Mouse (Mus musculus) spleen, postnatal 36 days (tissue): ENCODE measurements around the gene Rpl19.
A peak's percentile ranks its signal among the peaks of the same experiment; 100 is the strongest.

Experiments
- DNase-seq, 2 experiments: peaks; one replicate each; pipeline ENCODE4 v3.0.0; 2022; ENCODE audit warnings: low spot score in 2 of 2, mixed read lengths in 1 of 2

Gene Rpl19

DNA sequence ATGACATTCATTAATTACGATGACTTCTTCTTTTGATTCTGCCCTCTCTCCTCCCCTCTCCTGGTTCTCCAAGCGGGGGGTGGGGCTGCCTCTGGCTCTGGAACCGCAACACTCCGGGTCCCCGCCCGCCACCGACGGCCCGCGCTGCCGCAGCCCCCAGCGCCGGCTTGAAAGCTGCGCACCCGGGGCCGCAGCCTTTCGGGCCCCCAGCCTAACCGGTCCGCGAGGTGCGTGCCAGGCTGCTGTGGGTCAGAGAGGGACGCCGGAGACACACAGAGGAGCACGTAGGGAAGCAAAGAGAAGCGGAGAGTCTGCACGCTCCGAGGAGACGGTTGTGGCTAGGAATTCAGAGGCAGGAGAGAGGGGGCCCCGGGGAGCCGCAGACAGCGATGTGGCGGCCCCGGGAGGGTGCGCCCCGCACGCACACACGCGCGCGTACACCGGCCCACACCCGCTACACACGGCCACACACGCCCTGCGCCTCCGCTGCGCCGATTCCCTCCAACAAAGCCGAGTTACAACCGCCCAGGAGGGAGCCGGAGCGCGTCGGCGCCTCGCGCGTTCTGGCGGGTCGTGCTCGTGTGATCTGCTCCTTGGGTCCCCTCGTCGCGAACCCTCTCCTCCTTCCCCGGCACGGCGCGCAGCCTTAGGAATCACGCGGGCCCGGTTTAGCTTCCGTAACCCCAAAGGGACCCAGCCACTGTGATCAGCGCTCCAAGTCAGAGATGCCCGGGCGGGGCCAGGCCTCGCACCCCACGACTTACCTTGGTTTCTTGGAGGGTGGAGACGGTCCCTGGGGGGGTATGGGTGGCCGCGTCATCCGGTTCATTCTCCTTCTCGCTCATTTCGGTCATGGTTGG lies 25.8 kb downstream of the Rpl19 start:
- peak; percentile 86 for DNase-seq

DNA sequence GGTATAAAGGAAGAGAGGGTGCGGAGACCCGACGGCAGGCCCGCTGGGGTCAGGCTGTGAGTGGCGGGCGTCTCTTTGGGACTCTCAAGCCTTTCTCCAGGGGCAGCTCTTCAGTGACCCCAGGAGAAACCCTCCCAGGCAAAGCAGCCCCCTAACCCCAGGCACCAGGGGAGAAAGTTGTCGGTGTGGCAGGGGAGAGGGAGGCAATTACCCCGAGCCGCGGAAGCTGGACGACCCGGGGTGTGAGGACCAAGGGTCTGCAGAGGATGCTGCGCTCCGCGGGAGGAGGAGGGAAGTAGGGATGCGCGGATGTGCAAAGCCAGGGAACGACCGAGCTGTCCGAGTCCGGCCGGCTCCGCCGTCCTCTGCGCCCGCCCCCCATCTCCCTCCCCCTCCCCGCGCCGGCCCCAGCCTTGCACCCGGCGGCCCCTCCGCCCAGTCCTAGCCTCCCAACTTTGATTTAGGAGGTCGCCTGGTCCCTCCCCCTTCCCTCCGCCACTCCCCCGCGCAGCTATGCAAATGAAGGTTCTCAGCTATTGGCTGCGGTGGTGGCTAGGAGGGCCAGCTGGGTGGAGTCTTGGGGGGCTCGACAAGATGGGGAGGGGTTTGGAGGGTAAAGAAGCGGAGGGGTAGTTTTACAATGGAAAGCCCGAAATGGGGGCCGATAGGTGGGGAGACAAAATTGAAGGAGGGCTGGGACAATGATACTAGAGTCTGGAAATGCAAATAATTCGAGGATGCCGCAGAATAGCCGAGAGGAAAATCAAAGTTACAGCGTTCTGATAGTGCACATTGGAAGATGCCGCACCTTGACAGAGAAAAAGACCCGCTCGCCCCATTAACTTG lies 26.7 kb downstream of the Rpl19 start, which contains the start of gene Stac2:
Gene Stac2 (minus strand): TSS at position 474 of the 846 bp plus-strand sequence.
- DNase-seq, result peak; percentile 78 to 81

DNA sequence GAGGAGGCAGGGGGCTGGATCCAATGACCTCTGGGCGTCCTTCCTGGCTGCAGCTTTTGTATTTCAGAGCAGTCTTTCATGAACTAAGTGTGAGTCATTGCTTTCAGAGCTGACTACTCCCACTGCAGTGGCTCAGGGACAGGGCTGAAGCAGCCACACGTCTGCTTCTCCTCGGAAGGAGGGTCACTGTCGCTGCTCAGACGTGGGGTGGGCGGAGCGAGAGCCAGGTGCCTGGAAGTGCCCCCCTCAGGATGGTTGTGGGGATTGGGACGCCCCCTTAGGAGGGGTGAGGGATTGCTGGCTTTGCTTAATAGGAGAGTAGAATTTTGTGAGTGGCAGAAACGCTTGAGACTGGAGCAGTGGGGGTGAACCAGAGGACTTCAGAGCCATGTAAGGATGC lies 31.0 kb downstream of the Rpl19 start:
- no peak for DNase-seq

DNA sequence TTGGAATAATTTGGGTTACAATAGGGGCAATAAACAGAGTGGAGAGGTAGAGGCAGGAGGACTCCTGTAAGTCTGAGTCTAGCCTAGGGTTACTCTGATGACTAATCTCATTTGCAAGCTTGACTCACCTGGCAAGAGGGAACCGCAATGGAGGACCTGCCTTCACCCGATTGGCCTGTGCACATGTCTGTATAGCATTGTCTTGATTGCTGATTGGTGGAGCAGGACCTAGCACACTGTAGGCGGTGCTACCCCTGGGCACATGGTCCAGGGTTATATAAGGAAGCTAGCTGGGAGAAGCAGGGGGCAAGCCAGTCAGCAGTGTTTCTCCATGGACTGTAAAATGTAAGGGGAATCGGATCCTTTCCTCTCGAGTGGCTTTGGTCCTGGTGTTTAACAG lies 31.5 kb downstream of the Rpl19 start:
- peak; percentile 20 to 27 for DNase-seq

DNA sequence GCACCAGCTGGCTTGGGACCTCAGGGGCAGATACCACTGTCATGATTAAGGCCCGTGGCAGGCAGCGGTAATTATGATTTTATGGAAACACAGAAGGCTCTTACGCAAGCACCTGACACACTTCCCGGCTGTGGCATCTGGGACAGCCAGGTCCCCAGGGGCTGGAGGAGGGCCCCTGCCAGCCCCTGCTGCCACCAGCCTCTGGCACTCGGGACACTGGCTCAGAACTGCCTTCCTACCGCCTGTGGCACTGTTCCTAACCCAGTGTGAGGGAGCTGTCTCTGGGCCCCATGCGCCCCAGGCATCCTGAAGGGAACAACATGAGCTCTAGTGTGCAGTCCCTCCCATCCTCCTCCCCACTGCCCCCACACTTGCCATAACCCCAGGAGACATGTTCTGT lies 33.2 kb downstream of the Rpl19 start:
- no peak for DNase-seq

DNA sequence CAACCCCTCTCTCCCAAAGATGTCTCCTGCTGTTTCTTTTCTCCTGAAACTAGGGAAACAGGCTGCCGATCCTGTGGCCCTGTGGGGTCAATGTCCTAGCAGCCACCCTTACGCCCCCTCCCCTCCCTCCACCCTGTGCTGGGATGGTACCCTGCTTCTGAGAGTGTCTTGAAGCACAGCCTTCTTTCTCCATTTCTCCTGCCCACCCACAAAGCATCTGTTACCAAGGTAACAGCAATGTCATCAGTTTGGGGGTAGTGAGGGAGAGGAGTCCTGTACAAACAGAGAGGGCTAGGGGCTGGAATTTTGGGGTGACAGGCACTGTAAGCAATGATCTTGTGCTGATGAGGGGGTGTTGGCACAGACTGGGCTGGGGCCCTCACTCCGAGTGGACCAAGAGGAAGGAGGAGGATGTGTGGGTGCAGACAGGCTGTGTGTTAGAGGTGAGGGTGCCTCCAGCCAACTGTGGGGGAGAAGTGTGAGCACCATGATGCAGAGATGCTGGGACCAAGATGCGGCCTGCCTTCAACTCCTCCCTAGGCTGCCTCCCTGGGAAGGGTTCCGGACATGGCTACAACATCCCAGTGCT lies 33.7 kb downstream of the Rpl19 start:
- no peak for DNase-seq

DNA sequence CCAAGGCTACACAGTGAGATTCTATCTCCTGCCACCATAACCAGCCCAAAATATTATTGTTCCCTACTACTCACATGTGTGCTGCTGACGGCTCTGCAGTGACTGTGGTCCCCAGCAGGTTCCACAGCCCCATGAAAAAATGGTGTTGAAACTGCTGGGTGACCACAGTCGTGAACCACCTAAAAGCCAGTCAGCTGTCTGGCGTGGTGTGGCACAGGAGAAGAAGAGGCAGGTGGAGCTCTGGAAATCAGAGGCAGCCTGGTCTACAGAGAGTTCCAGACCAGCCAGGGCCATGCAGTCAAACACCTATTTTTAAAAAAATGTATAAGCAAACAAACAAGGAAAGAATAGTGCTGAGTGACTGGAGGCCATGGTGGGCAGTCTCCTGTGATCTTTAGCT lies 34.9 kb downstream of the Rpl19 start:
- no peak for DNase-seq

DNA sequence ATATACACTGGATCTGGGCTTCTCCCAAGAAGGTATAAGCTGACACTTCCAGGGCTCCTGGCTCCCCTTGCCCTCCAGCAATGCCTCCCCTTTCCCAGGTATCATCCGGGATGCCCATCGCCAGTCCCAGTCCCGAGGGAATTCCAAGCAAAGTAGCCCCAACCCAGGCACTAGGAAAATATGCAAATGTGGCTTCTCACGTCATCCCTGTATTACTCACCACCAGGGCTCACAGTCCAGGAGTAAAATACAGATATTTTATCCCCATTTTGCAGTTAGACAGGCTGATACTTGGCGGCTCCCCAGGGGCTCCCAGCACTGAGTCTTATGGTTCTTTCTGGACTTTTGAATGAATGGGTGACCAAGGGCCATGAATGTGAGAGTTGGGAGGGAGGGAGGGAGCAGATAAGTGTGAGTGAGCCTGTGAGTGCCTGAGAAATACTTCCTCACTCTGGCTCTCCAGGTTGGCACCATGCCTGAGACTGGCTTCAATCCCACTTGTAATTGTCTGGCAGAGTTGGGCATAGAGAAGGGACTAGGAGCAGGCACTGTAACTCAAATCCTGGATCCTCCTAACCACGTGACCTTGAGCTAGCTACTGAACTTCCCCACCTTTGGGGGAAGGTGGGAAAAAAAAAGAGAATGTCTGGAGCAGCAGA lies 35.5 kb downstream of the Rpl19 start:
- DNase-seq, result no peak

DNA sequence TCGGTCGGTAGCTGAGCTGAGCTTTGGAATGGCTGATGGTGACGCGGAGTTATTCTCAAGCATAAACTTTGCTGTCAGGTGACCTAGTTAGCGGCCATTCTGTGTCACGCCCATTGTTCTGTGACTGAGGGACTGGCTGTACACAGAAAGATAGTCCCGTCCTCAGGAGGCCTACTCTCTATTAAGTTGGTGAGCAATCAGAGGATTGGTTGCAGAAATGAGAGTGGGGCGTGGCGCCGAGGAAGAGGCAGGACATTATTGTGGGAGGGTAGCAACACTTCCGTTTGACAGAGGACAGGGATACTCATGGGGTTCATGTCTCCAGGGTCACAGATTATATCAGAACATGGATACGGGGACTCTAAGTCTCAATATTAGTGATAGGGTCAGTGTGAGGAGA lies 39.7 kb downstream of the Rpl19 start:
- DNase-seq, result no peak

DNA sequence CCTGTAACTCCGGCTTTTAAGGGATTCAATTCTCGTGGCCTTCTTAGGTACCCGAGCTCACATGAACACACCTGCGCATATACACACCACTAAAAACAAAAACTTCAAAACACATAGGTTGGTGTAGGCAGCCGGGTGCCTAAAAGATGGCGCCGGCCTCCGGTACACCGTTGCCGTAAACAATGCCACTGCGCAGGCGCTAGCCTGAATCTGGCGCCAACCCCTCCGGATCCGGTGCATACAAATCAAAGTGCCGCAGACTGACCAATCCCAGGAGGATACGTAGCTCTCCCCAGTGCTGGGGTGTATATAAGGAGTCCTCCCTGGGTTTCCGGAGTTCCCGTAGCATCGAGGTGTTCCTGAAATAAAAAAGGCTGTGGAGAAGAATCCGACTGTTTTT lies 40.7 kb downstream of the Rpl19 start:
- no peak for DNase-seq

DNA sequence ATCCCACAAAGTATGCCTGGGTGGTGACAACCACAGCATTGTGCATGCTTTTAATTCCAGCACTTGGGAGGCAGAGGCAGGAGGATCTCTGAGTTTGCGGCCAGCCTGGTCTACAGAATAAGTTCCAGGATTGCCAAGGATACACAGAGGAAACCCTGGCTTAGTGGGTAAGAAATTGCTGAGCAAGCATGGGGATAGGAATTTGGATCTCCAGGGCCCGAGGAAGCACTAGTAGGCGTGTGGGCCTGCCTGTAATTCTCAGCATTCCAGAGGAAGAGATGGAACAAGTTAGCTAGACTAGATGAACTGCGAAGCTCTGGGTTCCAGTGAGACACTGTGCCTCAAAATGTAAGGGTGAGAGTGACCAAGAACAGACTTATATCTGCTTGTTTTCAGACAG lies 46.9 kb downstream of the Rpl19 start:
- no peak for DNase-seq

DNA sequence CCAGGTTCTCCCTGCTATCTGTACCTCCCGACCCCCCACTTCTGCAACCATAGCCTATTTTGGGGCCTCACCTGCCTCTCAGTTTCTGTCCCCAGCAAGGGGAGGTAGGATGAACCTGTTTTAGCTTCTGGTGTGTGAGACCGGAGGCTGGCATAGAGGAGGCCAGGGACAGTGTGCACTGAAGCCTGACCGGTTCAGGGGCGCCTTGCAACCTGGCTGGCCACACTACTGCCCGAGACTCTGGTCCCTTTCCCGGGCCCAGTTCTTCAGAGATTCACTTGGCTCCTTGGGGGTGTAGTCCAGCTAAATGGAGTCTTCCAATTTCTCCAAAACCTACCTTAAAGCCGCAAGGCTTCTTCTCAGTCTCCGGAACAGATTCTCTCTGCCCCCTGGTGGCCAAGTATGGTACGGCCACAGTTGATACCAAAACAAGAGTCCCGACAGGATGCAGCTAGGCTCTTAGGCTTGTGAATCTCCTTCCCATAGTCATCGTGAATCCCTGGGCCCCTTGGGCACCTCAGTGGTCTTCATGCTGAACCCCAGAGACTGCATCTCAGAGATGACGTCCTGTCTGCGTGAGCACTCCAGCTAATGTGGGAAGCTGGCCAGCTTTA lies 48.8 kb downstream of the Rpl19 start:
- peak; percentile 70 to 74 for DNase-seq

DNA sequence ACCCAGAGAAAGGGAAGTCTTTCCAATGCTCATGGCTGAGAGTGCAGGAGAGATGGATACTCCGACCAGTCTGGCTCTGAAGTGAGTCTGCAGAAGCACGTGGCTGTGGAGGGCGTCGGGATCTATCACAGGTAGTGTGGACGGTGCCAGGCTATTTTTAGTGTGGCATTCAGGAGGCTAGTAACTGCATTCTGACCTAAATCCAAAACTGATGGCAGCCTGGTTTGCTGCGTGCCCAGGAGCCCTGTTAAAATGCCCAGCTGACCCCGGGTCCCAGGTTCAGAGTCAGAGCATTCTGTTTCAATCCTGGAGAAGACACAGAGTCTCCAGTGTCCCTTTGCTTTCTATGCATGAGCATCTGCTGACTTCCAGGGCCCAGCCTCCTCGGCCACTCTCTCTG lies 50.6 kb downstream of the Rpl19 start:
- DNase-seq, result no peak
